Comparison of ENCODE assay signal across 8 mouse cellular contexts in the genomic region with DNA sequence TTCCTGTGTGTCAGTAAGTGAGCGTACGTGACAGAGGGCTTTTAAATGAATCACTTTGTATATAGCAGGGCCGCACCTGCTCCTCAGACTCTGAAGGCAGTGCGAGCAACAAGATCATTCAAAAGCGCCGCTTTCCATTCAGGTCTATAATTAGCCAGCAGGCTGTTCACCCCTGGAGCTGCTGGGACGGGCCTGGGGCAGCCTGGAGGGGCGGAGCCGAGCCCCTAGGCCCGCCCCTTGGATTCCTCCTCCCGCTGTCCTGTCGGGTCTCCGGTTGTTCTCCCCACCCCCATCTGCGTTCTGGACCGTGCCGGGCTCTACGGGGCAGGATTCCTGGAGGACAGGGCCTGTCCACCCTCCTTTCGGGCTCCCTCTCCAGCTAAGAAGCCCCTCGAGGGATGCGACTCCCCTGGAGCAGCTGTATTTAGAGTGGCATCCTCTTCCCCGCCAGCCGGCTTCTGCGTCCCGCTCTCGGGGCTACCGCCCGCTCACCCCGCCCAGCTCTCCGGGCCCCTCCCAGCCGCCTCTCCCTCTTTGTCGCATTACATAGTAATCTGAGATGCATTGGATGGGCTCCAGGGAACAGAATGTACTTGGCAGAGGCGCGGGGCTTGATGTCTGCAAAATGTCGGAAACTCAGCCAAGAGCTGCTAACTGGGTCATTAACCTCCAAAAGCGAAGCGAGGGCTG.
A peak's percentile ranks its signal among the peaks of the same experiment; 100 is the strongest.
DNase-seq lines count a peak whose midpoint lies in the region; ATAC-seq and TF ChIP-seq lines count a peak whose summit lies in the region.

No protein-coding gene starts in this region.

- peak; percentile 88 for ATAC-seq in cerebellum, adult (ENCODE audit: insufficient number of reproducible peaks, low FRiP score, low TSS enrichment)
- ATAC-seq in forebrain, embryonic 15.5 days (replicated peaks) = peak; percentile 95
- peak; percentile 90 for ATAC-seq in liver, embryonic 16.5 days (ENCODE audit: low read depth)
- peak; percentile 96 for ATAC-seq in neural tube, embryonic 13.5 days (ENCODE audit: low read depth)

- H3K36me3 ChIP-seq in E14TG2a.4 (ENCODE audit: insufficient read depth, low read length) = no peaks in the 10 kb centered on the region
- no peaks in the 10 kb centered on the region for H3K36me3 ChIP-seq in forebrain, embryonic 15.5 days
- no peaks in the 10 kb centered on the region for H3K36me3 ChIP-seq in liver, embryonic 16.5 days (ENCODE audit: control insufficient read depth, insufficient read depth)
- H3K36me3 ChIP-seq in neural tube, embryonic 13.5 days = no peaks in the 10 kb centered on the region

- intact Hi-C loops in heart, postnatal 14 days (cut with DNase I) = loop anchor here (1.0 to 5.0 kb wide), 3 partner anchors 46 to 1071 kb away; a partner anchor contains a TSS

- peaks cover 3% of the 10 kb centered on the region; the same call in 1 of the 2 replicates for H3K9me3 ChIP-seq in E14TG2a.4 (ENCODE audit: low read length)
- H3K9me3 ChIP-seq in forebrain, embryonic 15.5 days = no peaks in the 10 kb centered on the region
- H3K9me3 ChIP-seq in liver, embryonic 16.5 days (replicated peaks; ENCODE audit: control insufficient read depth, low read length) = no peaks in the 10 kb centered on the region
- H3K9me3 ChIP-seq in neural tube, embryonic 13.5 days = no peaks in the 10 kb centered on the region

- peaks cover 41% of the 10 kb centered on the region for H3K4me1 ChIP-seq in E14TG2a.4 (replicated peaks; ENCODE audit: low read depth, low read length)
- H3K4me1 ChIP-seq in forebrain, embryonic 15.5 days = peaks cover 31% of the 10 kb centered on the region
- peaks cover 5% of the 10 kb centered on the region for H3K4me1 ChIP-seq in liver, embryonic 16.5 days (ENCODE audit: control insufficient read depth, low read depth, low read length)
- peaks cover 22% of the 10 kb centered on the region for H3K4me1 ChIP-seq in neural tube, embryonic 13.5 days (replicated peaks)

- H3K27me3 ChIP-seq in E14TG2a.4 (ENCODE audit: insufficient read depth, low read length) = peaks cover 7% of the 10 kb centered on the region; the same call in 1 of the 2 replicates
- H3K27me3 ChIP-seq in forebrain, embryonic 15.5 days = no peaks in the 10 kb centered on the region
- H3K27me3 ChIP-seq in liver, embryonic 16.5 days (ENCODE audit: control insufficient read depth, insufficient read depth, low read depth, low read length) = peaks cover 15% of the 10 kb centered on the region
- H3K27me3 ChIP-seq in neural tube, embryonic 13.5 days = peaks cover 4% of the 10 kb centered on the region

- peak overlapping the region; percentile 88 for H3K4me3 ChIP-seq in E14TG2a.4 (replicated peaks; ENCODE audit: low read length)
- H3K4me3 ChIP-seq in forebrain, embryonic 15.5 days = peak overlapping the region; percentile 47
- H3K4me3 ChIP-seq in liver, embryonic 16.5 days (ENCODE audit: low read depth, low read length) = peak overlapping the region; percentile 60
- H3K4me3 ChIP-seq in neural tube, embryonic 13.5 days = peak overlapping the region; percentile 54

- no peak for TF ChIP-seq CTCF in E14TG2a.4 (conservative IDR thresholded peaks at IDR 0.05; ENCODE audit: low read length)

- H3K4me2 ChIP-seq in forebrain, embryonic 15.5 days (replicated peaks) = peak overlapping the region; percentile 66
- H3K4me2 ChIP-seq in liver, embryonic 16.5 days (ENCODE audit: low read depth, low read length) = peak overlapping the region; percentile 47
- H3K4me2 ChIP-seq in neural tube, embryonic 13.5 days = peak overlapping the region; percentile 69

- H3K27ac ChIP-seq in forebrain, embryonic 15.5 days (replicated peaks) = peak overlapping the region; percentile 99
- peak overlapping the region; percentile 52; the same call in 1 of the 2 replicates for H3K27ac ChIP-seq in liver, embryonic 16.5 days (ENCODE audit: low read length)
- peak overlapping the region; percentile 96 for H3K27ac ChIP-seq in neural tube, embryonic 13.5 days (replicated peaks)

- peak; percentile 96 to 98 for DNase-seq in heart, postnatal 14 days
- peak; percentile 80 for DNase-seq in large intestine, adult 2 months (ENCODE audit: low read depth, low spot score)
- peak; percentile 91 for DNase-seq in telencephalon, adult 2 months (ENCODE audit: low read depth, low spot score)

- WGBS in forebrain, embryonic 15.5 days = under 1% methylated on average over 36 of the region's 36 CpGs
- under 1% methylated on average over 36 of the region's 36 CpGs for WGBS in large intestine, adult 2 months
- WGBS in liver, embryonic 16.5 days (ENCODE audit: insufficient replicate concordance) = 2% methylated on average over 36 of the region's 36 CpGs
- under 1% methylated on average over 36 of the region's 36 CpGs for WGBS in neural tube, embryonic 13.5 days

- peak overlapping the region; percentile 60 for H3K9ac ChIP-seq in forebrain, embryonic 15.5 days (replicated peaks)
- peak overlapping the region; percentile 37; the same call in 1 of the 2 replicates for H3K9ac ChIP-seq in liver, embryonic 16.5 days (ENCODE audit: low read depth, low read length)
- H3K9ac ChIP-seq in neural tube, embryonic 13.5 days = peak overlapping the region; percentile 82

Comparison
In these comparisons a context has a peak if more than half of its experiments do, and no peak if none do; other contexts are left out.
1. Peak in every context shown above with its lines: DNase-seq, ATAC-seq, H3K4me3 ChIP-seq and H3K27ac ChIP-seq.